Mouse (Mus musculus) spleen, postnatal 4 days (tissue): ENCODE results near the gene Hspb6.

Experiments
- DNase-seq, 2 experiments: peaks; one replicate each; pipeline ENCODE4 v3.0.0; 2022; ENCODE audit warnings: low spot score in 2 of 2

Gene Hspb6

DNA sequence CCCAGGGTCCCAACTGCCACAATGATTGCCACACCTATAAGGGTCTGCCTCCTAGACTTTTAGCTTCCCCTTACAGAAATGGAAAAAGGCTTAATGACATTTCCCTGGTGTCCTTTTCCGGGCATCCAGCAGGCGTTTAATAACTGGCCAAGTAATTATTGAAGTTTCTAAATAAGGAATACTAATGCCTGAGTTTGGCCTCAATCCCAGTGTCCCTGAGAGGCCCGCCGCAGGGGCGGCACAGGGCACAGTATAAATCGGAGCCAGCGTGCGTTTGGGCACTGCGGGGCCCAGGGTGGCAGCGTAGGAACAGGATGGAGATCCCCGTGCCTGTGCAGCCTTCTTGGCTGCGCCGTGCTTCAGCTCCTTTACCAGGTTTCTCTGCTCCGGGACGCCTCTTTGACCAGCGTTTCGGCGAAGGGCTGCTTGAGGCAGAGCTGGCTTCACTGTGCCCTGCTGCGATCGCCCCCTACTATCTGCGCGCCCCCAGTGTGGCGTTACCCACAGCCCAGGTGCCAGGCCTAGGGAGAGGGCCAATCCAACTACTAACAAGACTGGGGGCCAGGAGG, 1.1 kb downstream of the Hspb6 start:
- DNase-seq = peak; percentile 50 to 79

DNA sequence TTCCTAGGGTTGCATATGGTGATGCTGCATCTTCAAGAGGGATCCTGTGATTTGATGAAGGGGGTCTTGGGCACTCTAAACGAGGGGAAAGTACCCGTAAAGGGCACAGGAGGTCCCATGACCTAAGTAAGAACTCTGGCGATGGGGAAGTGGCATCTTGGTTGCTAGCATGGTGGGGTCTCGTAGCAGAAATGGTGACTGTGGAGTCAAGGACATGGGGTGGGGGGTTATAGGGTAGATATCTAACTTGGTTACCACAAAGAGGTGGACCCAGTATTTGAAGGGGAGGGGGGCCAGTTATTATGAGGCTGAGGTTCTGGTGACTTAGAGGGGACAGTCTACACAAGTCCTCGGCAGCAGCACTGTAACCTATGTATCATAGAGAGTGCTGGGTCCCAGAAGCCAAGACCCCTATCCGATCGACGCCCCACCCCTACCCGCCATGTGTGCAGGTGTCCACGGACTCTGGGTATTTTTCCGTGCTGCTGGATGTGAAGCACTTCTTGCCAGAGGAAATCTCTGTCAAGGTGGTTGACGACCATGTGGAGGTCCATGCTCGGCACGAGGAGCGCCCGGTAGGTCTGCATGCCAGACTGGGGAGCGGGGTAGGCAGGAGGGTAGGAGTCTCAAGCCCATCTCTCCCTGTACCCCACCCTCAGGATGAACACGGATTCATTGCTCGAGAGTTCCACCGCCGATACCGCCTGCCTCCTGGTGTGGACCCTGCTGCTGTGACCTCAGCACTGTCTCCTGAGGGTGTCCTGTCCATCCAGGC, 2.0 kb downstream of the Hspb6 start:
- peak in 1 of 2 experiments; percentile 63 for DNase-seq

DNA sequence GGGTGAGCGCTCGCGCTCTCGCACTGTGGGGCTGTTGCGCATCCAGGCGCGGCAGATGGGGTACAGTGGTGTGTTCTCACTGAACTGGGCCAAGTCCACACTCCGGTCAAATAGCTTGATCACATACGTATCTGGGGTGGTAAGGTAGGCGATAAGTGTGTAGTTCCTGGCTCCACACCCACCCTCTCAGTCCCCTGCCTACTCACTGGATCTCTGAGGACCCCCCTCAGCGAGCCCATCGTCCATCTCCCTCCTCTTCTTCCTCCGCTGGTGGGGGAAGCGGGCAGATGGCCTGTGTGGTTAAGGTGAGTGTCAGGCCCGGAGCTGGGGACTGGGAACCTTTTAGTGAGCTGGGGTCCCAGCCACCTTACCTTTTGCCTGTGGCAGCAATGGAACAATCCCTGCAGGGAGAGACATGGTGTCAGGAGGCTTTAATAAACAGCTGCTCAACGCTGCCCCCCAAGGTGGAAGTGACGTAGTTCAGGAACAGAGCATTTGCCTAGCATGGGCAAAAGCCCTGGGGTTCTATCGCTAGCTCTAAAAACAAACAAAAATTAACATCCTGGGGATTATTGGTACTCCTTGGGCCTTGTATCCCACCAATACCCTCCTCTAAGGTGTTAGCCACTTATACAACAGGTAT, 5.0 kb downstream of the Hspb6 start:
- DNase-seq = peak in 1 of 2 experiments; percentile 72

DNA sequence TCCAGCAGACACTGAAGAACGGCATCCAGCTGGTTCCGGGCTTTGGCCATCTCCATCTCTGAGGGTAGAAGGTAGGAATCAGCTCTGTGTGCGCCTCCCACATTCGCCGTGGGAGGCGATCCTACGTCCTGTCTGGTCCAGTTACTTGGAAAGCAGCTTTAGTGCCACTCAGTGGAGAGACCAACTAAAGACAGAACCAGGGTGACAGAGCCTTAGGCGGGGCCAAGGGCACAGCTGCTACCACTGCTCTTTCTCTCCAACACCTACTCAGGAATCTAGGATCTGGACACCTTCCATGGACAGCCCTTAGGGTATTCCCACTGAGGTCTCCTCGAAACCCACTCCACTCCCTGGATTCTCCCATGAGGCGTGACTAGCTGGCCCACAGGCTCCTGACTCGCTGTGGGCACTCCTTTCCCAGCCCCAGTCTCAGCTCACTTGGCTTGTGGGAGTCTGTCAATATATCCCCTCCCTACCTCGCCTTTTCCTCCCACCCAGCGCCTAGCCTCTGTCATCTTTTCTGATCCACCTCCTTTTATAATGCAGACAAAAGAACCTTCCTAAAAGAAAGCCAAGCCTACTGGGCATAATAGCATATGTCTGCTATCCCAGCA, 6.0 kb downstream of the Hspb6 start:
- DNase-seq = no peak

DNA sequence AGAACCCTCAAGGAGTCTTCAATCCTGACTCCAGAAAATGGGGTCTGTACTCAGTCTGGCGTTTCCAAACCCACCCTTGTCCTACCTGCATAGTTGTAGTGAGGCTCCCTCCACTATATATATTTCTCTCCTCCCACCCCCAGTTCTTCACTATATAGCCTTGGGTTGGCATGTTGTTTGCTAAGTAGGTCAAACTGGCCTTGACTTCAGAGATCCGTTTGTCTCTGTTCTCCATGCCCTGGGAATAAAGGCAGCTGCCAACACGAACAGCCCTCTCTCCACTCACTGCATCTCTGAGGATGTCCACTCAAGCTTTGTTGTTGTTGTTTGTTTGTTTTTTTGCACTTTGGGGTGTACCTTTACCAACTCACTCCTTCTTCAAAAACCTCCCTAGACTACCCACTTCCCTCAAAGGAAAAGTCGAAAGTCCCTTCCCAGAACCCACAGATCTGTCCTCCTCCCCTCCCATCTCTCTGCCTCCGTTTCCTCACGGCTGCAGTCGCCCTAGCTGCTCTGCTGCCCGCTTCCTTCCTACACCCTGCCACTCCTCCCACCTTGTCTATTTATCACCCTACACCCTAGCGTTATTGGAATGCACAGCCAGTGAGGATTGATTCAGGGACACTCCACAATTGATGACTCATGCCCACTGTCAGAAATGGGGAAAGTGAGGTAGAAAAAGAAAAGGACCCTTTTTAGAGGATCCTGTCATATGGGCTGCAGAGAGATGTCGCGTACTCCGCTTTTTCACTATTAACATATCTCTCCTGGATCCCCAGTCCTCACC, 6.9 kb downstream of the Hspb6 start:
- DNase-seq = no peak

DNA sequence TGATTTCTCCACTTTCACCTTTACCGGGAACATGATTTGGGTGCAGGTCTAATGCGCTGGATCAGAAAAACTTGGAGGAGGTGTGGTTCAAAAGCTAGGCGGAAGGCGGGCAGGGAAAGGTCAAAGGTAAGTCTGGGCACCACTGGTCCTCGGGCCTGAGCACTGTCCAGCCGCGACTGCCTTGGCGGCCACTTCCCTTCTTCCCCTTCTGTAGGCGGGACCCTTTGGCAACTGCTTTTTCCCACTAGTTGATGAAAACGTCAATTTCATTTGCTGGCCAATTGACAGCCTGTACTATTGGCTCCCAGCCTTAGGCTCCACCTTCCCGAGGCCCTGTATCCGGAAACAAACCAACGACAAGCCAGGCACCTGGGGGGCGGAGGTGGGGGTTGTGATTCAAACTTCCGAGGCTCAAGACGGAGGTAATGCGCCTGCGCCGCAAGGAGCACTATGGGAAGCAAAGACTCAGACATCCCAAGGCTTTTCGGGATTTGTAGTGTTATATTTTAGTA, 7.5 kb downstream of the Hspb6 start, which contains the start of gene Lin37:
Gene Lin37, minus strand, starts transcription at position 396 of the 512 bp plus-strand sequence.
- peak; percentile 91 to 93 for DNase-seq

DNA sequence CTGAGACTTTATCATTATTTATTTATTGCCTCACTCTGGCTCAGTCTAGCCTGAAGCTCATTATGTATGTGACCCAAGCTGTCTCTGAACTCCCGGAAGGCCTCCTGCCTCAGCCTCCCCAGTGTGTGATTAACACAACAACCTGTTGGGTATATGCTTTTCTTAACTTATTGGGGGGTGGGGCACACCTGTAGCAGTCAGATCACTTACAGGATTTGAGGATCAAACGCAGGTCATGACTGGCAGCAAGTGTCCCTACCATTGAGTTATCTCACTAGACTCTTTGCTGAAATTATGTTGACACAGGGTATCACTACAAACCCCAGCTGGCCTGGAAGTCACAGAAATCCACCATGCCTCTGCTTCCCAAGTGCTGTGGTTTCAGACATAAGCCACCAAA, 8.3 kb downstream of the Hspb6 start:
- DNase-seq = no peak

DNA sequence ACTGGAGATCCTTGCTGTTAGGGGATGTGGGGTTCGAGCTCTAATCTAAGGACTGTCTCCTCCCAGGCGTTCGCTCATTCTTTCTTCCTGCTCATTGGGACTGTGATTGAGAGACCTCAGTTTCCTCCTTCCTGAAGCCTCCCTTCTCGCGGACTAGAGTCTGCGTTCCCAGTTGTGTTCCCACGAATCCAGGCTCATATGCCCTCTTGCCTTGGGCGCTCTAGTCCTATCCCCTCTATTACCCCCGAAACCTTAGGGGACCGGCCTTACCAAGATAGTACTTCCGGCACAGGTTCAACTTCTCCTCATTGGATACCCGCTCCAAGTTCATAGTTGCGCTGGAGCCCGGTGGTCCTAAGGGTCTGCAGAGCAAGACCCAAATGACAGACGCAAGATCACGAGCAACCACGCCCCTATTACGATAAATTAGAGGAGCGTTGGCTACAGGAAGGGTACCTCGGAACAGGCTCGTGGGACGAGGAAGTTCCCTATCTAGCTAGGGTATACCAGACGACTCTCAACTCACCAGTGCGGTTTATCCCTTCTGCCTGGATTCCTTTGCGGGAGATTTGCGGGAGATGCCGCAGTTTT, 10.6 kb downstream of the Hspb6 start:
- peak in 1 of 2 experiments; percentile 69 for DNase-seq

DNA sequence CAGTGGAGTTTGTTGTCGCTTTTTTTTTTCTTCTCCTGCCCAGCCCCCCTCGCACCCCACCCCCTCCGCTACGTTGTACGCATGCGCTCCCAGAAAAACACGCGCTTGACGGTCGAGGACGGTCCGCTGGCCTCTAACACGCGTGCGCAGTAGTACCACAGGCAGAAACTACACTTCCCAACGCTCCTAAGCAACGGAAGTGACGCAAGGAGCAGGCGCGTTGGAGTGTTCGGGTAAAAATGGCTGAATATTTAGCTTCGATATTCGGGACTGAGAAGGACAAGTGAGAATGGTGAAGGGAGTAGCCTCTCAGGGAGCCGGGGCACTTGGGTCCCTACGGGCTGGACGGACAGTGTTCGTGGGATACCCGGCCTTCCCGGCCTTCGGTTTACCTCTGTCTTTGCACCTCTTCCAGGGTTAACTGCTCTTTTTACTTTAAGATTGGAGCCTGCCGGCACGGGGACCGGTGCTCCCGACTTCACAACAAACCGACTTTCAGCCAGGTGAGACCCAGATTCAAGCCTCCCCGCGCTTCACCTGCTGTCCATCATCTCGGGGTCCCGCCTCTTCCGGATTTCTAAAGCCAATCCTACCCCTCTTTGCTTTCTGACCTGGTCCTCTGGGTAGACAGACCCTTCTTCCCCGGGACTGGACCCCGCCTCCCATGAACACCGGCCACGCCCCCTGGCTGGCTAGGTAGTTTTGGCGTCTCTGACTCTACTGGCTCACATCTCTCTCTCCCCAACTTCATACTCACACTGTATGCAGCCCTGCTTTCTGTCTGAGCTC, 11.3 kb downstream of the Hspb6 start, which contains the start of the genes U2af1l4, Gm49396 and Psenen:
Gene U2af1l4, plus strand, starts transcription at position 185 of the 789 bp plus-strand sequence.
Gene Gm49396, plus strand, starts transcription at position 228 of the 789 bp plus-strand sequence.
Gene Psenen, minus strand, starts transcription at position 511 of the 789 bp plus-strand sequence.
- peak; percentile 95 to 98 for DNase-seq

DNA sequence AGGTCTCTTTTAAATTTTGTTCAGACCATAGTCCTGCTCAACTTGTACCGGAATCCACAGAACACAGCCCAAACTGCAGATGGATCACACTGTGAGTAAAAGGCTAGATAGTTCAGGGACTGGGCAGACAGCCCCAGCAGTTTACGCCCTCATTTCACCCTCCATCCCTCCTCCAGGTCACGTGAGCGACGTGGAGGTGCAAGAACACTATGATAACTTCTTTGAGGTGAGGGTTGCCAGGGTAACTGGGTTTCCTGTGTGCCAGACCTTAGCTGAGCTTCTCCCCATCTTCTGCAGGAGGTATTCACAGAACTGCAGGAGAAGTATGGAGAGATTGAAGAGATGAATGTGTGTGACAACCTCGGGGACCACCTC, 11.9 kb downstream of the Hspb6 start:
- no peak for DNase-seq

DNA sequence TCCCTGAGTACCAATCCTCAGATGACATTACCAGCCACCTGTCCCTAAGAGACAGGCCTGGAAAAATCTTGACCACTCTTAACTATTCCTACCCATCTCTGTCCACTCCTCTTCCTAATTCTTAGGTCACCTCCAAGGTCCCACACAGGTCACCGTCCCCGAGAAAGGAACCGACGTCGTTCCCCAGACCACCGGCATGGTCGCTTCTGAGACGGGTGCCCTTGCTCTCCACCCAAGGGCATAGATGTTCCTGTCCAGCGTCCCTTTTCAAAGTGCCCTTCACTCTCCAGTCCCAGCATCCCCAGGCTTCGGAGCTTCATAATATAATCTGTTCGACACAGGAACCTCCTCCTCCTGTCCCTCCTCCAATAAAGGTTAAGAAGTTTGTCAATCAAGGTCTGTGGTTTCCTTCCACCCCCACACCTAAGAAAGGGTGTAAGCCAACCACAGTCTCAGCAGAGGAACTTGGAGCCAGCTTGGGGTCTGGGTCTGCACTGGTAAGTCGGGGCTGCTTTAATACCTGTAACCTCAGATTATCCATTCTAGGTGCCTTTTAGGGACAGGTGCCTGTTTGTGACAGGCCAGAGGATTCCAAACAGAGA, 13.1 kb downstream of the Hspb6 start, which contains the start of gene Igflr1:
Gene Igflr1, plus strand, starts transcription at position 458 of the 602 bp plus-strand sequence.
- no peak for DNase-seq

DNA sequence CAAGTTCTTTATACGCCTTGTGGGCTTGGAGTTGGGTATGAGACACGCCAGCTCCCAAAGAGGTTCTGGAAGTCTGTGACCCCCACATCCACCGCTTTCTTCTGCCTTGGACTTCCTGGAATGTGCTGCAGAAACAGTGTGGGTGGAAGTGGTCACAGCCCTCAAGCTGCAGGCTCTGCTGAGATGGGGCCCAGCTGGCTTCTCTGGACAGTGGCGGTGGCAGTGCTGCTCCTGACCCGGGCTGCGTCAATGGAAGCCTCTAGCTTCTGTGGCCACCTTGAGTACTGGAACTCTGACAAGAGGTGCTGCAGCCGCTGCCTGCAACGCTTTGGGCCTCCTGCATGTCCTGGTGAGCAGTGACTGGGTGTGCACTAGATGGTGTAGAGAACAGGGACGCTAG, 14.1 kb downstream of the Hspb6 start:
- DNase-seq = no peak

DNA sequence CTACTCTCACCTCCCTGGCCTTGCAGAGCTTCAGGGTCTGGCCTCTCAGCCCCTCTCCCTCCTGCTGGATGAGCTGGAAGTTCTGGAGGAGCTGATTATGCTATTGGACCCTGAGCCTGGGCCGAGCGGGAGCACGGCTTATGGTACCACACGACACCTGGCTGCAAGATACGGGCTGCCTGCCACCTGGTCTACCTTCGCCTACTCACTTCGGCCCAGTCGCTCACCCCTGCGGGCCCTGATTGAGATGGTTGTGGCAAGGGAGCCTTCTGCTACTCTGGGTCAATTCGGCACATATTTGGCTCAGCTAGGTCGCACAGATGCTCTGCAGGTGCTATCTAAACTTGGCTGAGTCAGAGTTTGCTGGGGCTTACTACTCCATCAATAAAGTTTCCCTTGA, 15.6 kb downstream of the Hspb6 start:
- no peak for DNase-seq

DNA sequence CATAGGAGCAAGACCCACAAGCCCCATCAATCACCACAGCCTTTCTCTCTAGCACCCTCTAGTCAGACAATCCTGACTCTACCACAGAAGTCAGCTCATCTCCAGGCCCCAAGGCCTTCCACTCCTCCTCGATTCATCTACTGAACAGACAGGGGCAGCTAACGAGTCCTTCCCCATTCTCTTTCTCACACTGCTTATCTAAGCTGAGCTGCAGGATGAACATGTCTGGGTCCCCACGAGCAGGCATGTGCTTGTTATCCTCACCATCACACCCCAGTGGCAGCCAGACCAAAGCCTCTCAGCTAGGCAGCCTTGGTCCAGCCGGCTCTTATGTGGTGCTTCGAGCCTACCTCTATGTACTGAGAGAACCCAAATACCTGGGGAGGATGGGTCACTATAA, 20.4 kb downstream of the Hspb6 start:
- no peak for DNase-seq

DNA sequence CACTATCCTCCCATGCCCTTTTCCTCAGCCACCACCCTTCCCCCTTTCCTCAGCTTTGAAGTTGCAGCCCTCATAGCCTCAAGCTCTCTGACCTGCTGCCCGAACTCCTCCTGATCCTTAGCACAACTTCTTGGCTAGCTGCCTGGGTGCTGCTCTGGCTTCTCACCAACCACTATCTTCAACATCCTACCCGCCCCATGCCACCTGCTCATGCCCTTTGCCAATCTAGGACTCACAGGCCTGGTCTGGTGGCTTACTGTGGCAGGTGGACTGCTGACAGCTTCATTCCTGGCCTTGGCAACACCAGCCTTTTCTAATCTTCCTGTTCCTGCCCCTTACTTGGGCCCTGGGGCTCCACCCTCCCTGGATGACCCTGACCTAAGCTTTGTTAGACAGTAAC, 21.0 kb downstream of the Hspb6 start:
- peak; percentile 75 to 79 for DNase-seq

DNA sequence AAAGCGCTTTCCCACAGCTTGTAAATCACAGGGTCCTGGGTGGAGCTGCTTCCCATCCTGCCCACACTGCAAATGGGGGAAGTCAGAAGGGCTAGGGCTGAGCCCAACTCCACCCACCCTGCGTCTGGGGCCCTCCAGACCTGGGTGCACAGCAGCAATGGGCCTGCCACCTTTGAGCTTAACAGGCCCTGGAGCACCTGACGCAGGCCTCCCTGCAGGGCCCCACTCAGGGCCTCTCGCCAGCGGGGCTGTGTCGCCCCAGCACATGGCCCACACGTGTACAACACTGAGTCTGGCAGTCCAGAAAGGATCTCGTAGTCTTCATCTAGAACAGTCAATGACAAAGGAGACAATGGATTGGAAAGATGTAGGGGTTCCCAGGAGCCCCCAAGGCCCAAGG, 28.0 kb downstream of the Hspb6 start:
- DNase-seq = no peak

DNA sequence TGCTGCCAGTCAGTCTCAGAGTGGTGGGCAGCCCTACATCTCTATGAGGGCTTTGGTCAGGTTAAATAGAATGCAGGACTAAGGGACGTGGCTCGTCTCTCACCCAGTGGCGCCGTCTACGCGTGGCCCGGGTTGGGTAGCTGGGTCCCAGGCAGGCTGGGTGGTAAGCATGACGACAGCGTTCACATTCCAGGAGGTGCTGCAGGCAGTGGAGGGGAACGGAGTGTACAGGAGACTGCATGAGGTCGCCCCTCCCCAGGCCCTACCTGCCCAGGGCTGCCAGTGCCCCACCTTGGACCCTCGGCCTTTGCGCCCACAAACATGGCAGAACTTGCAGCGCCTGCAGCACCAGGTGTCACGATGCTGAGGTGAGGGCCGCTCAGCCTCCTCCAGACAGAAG, 29.6 kb downstream of the Hspb6 start:
- no peak for DNase-seq

DNA sequence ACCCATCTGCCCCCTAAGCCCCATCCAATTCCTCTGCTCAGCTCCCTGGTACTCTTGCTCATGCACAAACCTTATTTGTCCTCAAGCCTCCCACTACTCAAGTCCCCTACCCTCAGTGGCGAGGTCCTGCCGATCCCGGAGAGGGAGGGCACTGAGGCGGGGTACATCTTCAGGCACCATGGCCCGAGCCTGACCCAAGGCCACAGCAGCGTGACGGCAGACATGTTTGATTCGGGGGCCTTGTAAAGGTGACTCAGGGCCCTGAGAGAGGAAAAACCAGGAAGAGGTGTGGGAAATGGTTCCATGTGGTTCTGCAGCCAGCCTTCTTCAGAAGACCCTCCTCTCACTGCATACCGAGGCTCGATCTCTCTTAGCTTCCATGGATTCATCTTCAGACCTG, 32.4 kb downstream of the Hspb6 start:
- DNase-seq = no peak

DNA sequence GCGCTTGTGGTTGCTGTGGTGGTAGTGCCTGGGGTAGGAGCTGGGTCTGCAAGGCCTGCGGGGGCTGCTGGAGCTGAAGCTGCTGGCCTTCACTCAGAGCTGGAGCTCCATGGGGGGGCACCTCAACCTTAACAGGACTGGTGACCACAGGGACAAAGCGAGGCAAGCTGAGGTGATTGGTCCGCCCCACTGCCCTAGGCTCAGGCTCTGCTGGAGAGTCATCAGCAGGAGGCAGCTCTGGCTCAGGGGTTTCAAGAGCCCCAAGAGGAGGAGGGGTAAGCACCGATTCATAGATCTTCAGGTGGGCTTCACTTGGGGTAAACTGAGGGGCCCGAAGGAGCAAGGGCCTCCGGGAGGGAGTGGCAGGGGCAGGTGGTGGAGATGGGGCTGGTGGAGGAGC, 33.2 kb downstream of the Hspb6 start:
- no peak for DNase-seq
